Mouse (Mus musculus): ENCODE measurements around the gene Epo. TPM values are rescaled to one million over a fixed set of nuclear protein-coding genes. Genes with fewer than 3 reads are reported as not detected.

The Epo gene
- polyA plus RNA-seq, 1 experiment from 2014 or later, result 0.63 TPM

DNA sequence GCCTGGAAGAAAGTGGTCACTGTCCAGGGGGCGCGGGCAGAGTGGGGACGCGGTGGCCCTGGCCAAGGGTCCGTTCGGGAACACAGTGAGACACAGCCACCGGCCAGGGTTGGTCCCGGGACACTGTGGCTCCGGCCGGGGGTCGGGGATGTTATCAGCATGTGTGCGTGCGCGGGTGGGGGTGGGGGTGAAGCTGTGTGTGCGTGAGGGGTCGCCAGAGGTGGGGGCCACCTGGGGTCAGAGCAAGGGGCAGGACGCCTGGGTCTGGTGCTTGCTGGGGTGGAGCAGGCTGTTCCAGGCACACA lies 47.2 kb downstream of the Epo start:
- peaks cover 18% of the 10 kb centered on the region for H3K27me3 ChIP-seq (replicated peaks)
- ATAC-seq, result peak; percentile 46; the same call in 1 of the 2 replicates
- peak overlapping the region; percentile 27 for H3K4me3 ChIP-seq (replicated peaks)
- no peaks in the 10 kb centered on the region for H3K4me1 ChIP-seq (replicated peaks)
- no peak overlapping the region for H3K27ac ChIP-seq
- H3K36me3 ChIP-seq, result no peaks in the 10 kb centered on the region
- 2% methylated on average over 17 of the region's 17 CpGs for WGBS
- no peaks in the 10 kb centered on the region for H3K9me3 ChIP-seq
- H3K4me2 ChIP-seq (replicated peaks), result peak overlapping the region; percentile 53
- peak overlapping the region; percentile 32; the same call in 1 of the 2 replicates for H3K9ac ChIP-seq

DNA sequence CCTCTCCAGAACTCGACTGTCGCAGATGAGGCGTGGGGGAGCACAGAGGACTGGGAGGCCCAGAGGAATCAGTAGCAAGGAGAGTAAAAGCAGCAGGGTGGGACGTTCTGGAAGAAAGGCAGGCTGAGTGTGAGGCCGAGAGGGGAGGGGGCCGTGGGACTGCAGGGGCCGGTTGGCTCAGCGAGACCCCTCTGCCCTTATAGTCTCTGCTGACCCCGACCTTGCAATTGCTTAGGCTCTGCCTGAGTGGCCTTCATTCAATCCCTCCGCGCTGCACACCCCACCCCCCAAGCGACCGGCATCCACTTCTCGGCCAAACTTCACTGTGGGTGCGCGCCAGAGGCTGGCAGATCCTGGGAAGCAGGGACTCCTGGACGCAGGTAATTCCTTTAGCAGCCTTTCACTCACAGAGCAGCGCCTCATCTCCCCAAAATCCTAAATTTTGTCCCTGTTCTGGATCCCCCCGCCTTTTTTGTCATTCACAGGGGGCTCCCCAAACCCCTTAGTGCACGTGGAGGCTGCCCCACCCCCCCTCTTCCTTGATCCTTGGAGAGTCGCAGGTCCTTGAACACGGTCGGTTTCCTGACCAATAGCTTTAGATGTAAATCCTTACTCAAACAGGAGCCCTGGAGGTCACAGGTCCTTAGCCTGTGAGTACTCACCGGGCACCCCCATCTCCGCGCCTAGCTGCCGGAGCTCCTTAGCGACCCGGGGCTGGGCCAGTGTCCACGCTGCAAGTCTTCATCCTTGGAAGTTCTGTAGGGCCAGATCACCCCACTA lies 47.8 kb downstream of the Epo start:
- 9% methylated on average over 30 of the region's 30 CpGs for WGBS
- H3K4me2 ChIP-seq (replicated peaks), result peak overlapping the region; percentile 53
- no peak overlapping the region for H3K27ac ChIP-seq
- no peaks in the 10 kb centered on the region for H3K4me1 ChIP-seq (replicated peaks)
- H3K4me3 ChIP-seq (replicated peaks), result peak overlapping the region; percentile 27
- no peaks in the 10 kb centered on the region for H3K36me3 ChIP-seq
- H3K27me3 ChIP-seq (replicated peaks), result peaks cover 18% of the 10 kb centered on the region
- peak overlapping the region; percentile 32; the same call in 1 of the 2 replicates for H3K9ac ChIP-seq
- peak; percentile 45; the same call in 1 of the 2 replicates for ATAC-seq
- no peaks in the 10 kb centered on the region for H3K9me3 ChIP-seq

DNA sequence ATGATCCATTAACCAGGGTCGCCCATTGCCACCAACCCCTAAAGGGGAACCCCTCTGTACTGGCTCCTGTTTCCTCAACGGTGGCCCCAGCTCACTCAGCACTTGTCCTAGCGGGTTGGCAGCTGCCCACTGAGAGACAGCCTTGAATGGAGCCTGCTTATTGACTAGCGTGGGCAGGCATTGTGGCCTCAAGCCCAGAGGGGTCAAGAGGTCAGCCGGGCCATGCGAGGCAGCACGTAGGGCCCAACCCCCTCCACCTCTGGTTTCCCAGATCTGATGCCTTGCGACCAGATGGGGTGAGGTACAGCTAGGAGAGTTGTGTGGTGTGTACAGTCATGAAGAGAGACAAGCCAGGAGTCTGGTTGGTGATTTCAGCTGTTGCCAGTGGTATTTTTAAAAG lies 51.1 kb downstream of the Epo start:
- H3K27me3 ChIP-seq (replicated peaks), result peaks cover 12% of the 10 kb centered on the region
- ATAC-seq, result peak; percentile 31; the same call in 1 of the 2 replicates
- H3K36me3 ChIP-seq, result no peaks in the 10 kb centered on the region
- 42% methylated on average over 8 of the region's 8 CpGs for WGBS
- no peak overlapping the region for H3K9ac ChIP-seq
- H3K4me3 ChIP-seq (replicated peaks), result no peak overlapping the region
- H3K4me2 ChIP-seq (replicated peaks), result no peak overlapping the region
- no peaks in the 10 kb centered on the region for H3K4me1 ChIP-seq (replicated peaks)
- no peak overlapping the region for H3K27ac ChIP-seq
- H3K9me3 ChIP-seq, result no peaks in the 10 kb centered on the region

DNA sequence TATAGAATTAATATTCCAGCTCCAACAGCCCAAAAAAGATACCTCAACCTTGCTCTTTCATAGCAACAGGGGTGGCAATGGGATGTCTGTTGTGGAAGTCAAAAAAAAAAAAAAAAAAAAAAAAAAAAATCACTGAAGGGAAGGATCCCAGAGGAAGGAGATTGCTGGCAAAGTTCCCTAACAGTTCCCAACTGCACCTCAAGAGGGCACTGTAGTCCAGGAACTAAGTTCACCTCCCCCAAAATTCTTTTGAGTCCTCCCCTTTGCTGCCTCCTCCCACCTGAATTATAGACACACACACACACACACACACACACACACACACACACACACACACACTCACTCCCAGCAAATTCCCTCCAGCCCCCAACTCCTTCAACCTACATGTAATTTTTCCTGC lies 51.9 kb downstream of the Epo start:
- Histone ChIP-seq H3K36me3 (no peaks in the 10 kb centered on the region), H3K4me2 (replicated peaks) (no peak overlapping the region), H3K9me3 (no peaks in the 10 kb centered on the region), H3K4me3 (replicated peaks) (no peak overlapping the region), H3K9ac (no peak overlapping the region), H3K4me1 (replicated peaks) (no peaks in the 10 kb centered on the region), H3K27me3 (replicated peaks) (peaks cover 10% of the 10 kb centered on the region), H3K27ac (no peak overlapping the region)
- ATAC-seq, result no peak

DNA sequence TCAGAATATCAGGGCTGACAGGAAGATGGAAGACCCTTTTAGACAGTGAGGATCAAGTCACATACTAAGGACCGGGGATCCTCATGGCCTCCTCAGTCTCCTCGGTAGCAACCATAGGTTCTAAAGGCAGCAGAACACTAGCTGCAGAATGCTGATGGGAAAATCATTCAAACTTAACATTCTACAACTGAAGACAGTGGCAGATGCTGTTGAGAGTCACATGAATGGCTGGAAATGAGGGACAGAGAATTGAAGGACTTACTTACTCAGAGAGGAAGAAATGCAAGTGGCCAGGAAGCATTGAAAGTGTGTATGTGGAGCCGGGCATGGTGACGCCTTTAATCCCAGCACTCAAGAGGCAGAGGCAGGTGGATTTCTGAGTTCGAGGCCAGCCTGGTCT lies 56.1 kb downstream of the Epo start, which contains the start of gene Zan:
Gene Zan (minus strand): TSS at position 101 of the 400 bp plus-strand sequence.
- H3K4me3 ChIP-seq (replicated peaks), result no peak within 1 kb of the TSS
- H3K9ac ChIP-seq, result no peak within 1 kb of the TSS
- H3K4me2 ChIP-seq (replicated peaks), result no peak within 1 kb of the TSS
- H3K27ac ChIP-seq, result no peak within 1 kb of the TSS
- no peak for ATAC-seq
- WGBS, result 89% methylated on average over 5 of the region's 5 CpGs
- 0 out of 2 replicates have a peak, but pooled peaks cover 2% of the 10 kb centered on the region for H3K4me1 ChIP-seq (replicated peaks)
- no peaks in the 10 kb centered on the region for H3K36me3 ChIP-seq
- no peaks in the 10 kb centered on the region for H3K9me3 ChIP-seq
- no peaks in the 10 kb centered on the region for H3K27me3 ChIP-seq (replicated peaks)

DNA sequence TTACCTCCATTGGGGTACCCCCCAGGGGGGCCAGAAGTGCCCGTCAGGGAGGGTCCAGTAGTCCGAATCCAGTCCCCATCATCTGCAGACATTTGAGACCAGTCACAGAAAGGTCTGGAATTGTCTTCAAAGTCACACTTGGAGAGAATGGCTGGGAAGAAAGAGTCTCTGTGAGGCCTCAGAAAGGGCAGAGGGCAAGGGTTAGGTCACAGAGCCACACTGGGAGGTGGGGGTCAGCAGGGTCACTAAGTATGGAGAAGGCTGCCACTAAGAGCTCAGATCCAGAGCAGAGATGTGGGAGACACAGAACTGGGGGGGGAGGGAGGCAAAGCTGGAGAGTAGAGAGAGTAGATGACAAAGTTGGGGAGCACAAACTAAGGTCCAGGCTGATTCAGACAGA lies 58.7 kb downstream of the Epo start:
- Histone ChIP-seq H3K9me3 (no peaks in the 10 kb centered on the region), H3K4me3 (replicated peaks) (no peak overlapping the region), H3K4me1 (replicated peaks) (0 out of 2 replicates have a peak, but pooled peaks cover 2% of the 10 kb centered on the region), H3K27me3 (replicated peaks) (no peaks in the 10 kb centered on the region), H3K36me3 (no peaks in the 10 kb centered on the region), H3K27ac (0 out of 2 replicates have a peak overlapping the region, but pooled peaks have one; percentile 90), H3K4me2 (replicated peaks) (no peak overlapping the region), H3K9ac (no peak overlapping the region)
- no peak for ATAC-seq
- 62% methylated on average over 2 of the region's 2 CpGs for WGBS

DNA sequence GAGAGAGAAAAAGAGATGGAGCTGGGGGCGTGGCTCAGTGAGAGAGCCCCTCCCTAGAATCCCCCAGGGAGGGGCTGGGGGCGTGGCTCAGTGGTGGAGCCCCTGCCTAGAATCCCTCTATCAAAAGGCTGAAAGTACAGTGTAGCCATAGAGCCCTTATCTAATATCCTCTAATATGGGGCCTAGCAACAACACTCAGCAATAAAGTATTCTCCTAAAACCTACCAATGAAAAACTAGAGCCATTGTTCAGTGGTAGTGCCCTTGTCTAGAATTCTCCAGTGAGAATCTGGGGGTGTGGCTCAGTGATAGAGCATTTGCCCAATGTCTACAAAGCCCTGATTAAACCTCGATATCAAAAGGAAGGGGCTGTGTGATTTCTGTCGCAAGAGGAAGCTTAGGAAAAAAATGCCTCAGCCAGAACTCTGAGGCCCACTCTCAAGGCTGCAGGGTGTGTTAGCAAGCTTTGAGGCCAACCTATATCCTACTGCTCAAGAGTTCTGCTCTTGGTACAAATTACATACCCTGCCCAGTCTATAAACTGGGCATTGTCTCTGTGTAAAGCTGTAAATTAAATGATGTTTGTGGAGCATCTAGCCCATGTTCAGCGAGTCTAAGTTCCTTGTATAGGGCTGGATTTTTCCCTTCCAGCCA lies 60.7 kb downstream of the Epo start:
- Histone ChIP-seq H3K4me2 (replicated peaks) (0 out of 2 replicates have a peak overlapping the region, but pooled peaks have one; percentile 5), H3K27ac (peak overlapping the region; percentile 90)

DNA sequence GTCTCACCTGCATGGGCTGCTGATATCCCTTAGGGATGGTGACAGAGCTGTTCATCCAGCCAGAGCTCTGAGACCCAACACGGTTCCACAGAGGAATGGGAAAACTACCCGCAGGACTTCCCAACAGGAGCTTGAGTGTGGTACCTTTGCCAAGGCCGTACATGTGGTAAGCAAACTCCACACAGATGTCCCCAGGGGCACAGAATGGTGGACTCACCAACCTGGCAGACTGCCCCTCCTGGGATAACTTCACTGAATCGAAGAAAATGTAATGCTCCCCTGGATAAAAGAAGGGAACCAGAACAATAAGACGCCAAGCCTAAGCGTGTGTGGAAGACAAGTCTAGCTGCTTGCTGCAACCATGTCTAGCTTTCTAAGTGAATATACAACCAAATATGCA lies 66.1 kb downstream of the Epo start:
- Histone ChIP-seq H3K4me2 (replicated peaks) (no peak overlapping the region), H3K4me3 (replicated peaks) (no peak overlapping the region), H3K9ac (no peak overlapping the region), H3K9me3 (no peaks in the 10 kb centered on the region), H3K27ac (no peak overlapping the region), H3K27me3 (replicated peaks) (peaks cover 3% of the 10 kb centered on the region; the same call in 1 of the 2 replicates), H3K36me3 (no peaks in the 10 kb centered on the region), H3K4me1 (replicated peaks) (no peaks in the 10 kb centered on the region)
- no peak for ATAC-seq
- 89% methylated on average over 6 of the region's 6 CpGs for WGBS

More for the DNA sequence above, 60.7 kb downstream of the Epo start:
- H3K4me1 ChIP-seq (replicated peaks), result 0 out of 2 replicates have a peak, but pooled peaks cover 2% of the 10 kb centered on the region
- ATAC-seq, result peak; percentile 94
- no peaks in the 10 kb centered on the region for H3K27me3 ChIP-seq (replicated peaks)
- no peak overlapping the region for H3K4me3 ChIP-seq (replicated peaks)
- no peaks in the 10 kb centered on the region for H3K36me3 ChIP-seq
- H3K9me3 ChIP-seq, result no peaks in the 10 kb centered on the region
- H3K9ac ChIP-seq, result no peak overlapping the region
- WGBS, result 39% methylated on average over 5 of the region's 5 CpGs

DNA sequence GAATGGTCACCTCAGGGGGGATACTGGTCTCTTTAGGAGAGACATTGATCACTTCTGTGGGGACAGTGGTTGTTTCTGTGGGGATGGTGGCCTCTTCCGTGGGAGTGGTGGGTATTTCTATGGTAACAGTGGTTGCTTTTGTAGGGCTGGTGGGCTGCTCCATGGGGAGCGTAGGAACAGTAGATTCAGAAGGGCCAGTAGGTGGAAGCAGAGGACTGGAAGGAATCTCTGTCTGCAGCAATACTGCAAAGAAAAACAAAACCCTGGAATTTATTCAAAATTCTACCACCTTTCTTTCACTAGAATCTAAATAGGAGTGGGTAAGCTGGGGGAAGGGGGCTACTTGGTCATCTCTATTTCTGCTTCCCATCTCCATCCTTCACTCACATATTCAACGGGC lies 68.0 kb downstream of the Epo start:
- 45% methylated on average over 3 of the region's 3 CpGs for WGBS
- no peak for ATAC-seq
- H3K27ac ChIP-seq, result no peak overlapping the region

DNA sequence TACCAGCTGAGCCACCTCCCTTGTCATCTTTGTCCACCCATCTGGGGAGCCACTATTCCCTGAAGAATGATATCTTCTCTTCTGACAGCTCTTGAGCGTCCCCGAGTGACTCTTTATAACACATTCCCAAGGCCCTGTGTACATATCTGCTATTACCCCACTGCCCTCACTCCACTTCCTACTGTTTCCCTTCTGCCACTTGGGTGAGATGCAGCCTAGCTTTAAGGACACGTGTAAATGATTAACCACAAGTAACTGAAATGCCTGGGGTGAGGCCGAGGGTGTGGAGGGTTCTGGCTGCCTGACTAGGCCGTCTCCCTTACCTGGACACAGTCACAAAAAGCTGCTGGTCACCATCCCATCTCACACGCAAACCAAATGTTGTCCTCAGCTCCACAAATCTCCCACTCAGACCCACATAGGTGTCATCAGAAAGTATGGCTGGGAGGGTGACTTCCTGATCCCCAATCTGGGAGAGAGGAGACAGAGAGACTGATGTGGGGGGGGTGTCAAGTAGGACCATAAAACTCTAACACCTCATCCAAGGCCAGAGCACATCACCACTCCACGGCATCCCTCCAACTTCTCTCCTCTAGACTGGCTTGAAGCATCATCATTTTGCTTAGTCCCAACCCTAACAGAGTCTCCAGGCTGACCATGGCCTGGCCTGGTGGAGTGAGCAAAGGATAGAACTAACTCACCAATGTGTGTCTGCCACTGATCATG lies 77.0 kb downstream of the Epo start:
- Histone ChIP-seq H3K4me1 (replicated peaks) (0 out of 2 replicates have a peak, but pooled peaks cover 5% of the 10 kb centered on the region), H3K27ac (peak overlapping the region; percentile 58; the same call in 1 of the 2 replicates), H3K4me2 (replicated peaks) (no peak overlapping the region), H3K9ac (no peak overlapping the region), H3K9me3 (no peaks in the 10 kb centered on the region), H3K27me3 (replicated peaks) (no peaks in the 10 kb centered on the region), H3K4me3 (replicated peaks) (no peak overlapping the region), H3K36me3 (no peaks in the 10 kb centered on the region)
- 33% methylated on average over 7 of the region's 7 CpGs for WGBS
- ATAC-seq, result peak; percentile 99

More for the DNA sequence above, 68.0 kb downstream of the Epo start:
- no peaks in the 10 kb centered on the region for H3K36me3 ChIP-seq
- H3K9me3 ChIP-seq, result no peaks in the 10 kb centered on the region
- H3K4me1 ChIP-seq (replicated peaks), result no peaks in the 10 kb centered on the region
- no peak overlapping the region for H3K4me2 ChIP-seq (replicated peaks)
- H3K4me3 ChIP-seq (replicated peaks), result no peak overlapping the region
- peaks cover 3% of the 10 kb centered on the region; the same call in 1 of the 2 replicates for H3K27me3 ChIP-seq (replicated peaks)
- no peak overlapping the region for H3K9ac ChIP-seq

DNA sequence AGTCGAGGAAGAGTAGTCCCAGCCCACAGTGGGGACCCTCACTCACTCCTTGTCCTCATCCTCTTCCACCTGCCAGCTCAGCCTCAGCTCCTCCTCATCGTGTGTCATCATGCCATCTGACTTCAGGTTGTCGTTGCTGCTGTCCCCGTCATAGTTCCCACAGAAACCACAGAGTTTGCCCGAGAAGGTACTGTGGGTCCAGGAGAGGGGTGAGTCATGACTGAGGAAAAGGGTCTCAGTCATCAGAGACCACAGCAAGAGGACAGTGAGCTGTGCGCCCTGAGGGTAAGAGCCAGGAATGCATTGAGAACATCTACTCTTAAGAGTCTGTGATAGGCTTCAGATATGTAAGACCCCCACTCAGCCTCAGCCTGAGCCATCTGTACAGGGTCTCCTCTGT lies 77.8 kb downstream of the Epo start:
- H3K4me1 ChIP-seq (replicated peaks), result 0 out of 2 replicates have a peak, but pooled peaks cover 5% of the 10 kb centered on the region

DNA sequence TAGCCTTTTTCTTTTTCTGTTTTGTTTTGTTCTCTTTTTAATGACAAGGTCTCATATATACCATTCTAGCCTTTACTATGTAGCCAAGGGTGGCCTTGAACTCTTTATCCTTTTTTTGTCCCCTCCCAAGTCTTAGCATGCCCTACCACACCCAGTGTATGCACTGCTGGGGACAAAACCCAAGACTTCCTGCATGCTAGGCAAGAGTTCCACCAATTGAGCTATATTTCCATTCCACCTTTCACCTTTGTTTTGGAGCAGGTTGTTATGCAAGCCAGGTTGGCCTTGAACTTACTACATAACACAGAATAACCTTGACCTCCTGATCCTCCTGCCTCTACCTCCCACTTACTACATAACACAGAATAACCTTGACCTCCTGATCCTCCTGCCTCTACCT lies 87.5 kb downstream of the Epo start:
- no peak overlapping the region for H3K9ac ChIP-seq
- no peaks in the 10 kb centered on the region for H3K4me1 ChIP-seq (replicated peaks)
- H3K27me3 ChIP-seq (replicated peaks), result no peaks in the 10 kb centered on the region
- H3K27ac ChIP-seq, result no peak overlapping the region
- H3K4me3 ChIP-seq (replicated peaks), result no peak overlapping the region
- ATAC-seq, result no peak
- no peak overlapping the region for H3K4me2 ChIP-seq (replicated peaks)
- H3K36me3 ChIP-seq, result no peaks in the 10 kb centered on the region
- H3K9me3 ChIP-seq, result no peaks in the 10 kb centered on the region

More for the DNA sequence above, 77.8 kb downstream of the Epo start:
- Histone ChIP-seq H3K36me3 (no peaks in the 10 kb centered on the region), H3K4me2 (replicated peaks) (no peak overlapping the region), H3K4me3 (replicated peaks) (no peak overlapping the region), H3K9ac (no peak overlapping the region), H3K9me3 (no peaks in the 10 kb centered on the region), H3K27ac (no peak overlapping the region), H3K27me3 (replicated peaks) (no peaks in the 10 kb centered on the region)
- 67% methylated on average over 6 of the region's 6 CpGs for WGBS
- ATAC-seq, result no peak

Data from intestine, embryonic 15.5 days (tissue).